Mouse (Mus musculus) right cerebral cortex, adult 2 months (tissue): ENCODE results near the gene Cers5.
"Not testable (repeated sequence)": the region's sequence is repeated elsewhere in the genome, so short reads cannot be mapped to it uniquely, and the experiment has no call there.

Source experiments
- DNase-seq, 2 experiments: peaks; one replicate each; pipeline ENCODE4 v3.0.0; 2021 to 2022; ENCODE audit warnings: low spot score in 2 of 2

Cers5 gene

DNA sequence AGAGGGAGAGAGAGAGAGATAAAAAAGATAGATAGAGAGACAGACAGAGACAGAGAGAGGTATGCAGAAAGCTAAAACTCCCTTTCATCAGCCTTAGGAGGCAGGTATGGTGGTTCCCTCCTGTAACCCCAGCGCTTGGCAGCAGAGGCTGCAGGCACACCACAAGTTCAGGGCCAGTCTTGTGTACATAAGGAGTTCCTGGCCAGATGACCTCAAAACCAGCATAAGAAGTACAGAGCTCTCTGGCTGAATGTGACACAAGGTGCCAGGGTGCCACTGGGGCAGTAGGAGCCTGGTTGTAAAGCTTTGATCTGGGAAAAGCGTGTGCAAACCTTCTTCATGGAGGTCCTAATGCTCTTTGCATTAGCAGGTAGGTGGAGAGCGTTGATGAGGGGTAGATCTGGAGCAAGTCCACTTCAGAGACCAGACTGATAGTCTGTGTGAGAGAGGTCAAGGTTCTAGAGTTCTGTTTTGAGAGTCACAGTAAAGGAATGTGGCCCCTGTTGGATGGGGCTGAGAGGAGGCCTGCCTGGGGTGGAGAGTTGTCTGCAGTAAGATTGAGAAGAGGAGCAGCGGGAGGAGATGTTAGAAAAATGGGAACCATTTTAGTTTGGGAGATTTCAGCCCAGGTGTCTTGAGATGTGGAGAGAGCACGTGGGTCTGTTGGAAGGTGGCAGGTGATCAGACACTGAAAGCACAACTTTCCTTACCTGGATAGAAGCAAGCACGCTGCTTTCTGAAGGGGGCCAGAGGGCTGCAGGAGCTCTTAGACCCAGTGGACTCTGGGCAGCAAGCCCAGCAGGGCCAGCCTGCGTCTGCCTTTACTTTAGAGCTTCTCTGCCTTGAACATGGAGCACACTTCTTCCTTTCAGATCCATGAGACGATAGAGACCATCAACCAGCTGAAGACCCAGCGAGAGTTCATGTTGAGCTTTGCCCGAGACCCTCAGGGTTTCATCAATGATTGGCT lies 62.2 kb downstream of the Cers5 start:
- no peak for DNase-seq

DNA sequence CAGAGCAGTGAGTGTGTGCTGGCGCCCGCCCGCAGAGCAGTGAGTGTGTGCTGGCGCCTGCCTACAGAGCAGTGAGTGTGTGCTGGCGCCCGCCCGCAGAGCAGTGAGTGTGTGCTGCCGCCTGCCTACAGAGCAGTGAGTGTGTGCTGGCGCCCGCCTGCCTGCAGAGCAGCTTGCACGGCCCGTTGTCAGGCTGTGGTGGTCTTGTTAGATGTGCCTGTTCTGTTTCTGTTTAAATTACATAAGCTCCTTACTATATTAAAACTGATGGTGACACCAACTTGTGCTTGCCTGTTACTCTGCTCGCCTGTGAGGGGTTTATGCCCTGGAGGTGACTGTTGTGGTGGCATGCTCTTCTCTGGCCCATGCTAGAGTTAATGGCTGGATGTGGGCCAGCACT lies 64.5 kb downstream of the Cers5 start:
- DNase-seq: no peak

DNA sequence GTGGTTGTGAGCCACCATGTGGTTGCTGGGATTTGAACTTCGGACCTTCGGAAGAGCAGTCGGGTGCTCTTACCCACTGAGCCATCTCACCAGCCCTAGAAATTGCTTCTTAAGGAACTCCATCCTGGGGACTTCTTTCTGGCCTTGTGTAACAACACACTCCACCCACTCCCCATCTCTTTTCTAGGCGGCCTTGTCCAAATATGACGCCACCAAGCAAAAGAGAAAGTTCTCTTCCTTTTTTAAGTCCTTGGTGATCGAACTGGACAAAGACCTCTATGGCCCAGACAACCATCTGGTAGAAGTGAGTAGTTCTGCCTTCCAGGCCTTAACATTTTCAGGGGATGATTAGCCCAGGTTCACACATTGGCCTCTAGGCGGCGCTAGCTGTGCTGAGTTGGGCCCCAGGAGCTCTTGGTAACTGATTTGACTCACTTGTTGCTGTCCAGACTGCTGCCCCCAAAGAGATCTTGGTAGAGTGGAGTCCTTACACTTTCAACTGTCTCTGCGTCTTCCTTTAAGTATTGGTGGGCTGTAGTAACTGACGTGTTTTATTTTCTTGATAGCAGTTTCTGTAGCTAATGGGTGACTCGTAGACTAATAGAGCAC lies 67.1 kb downstream of the Cers5 start, which contains the start of gene Gm17349:
Gene Gm17349 (minus strand): TSS at position 51 of the 609 bp plus-strand sequence.
- no peak for DNase-seq

DNA sequence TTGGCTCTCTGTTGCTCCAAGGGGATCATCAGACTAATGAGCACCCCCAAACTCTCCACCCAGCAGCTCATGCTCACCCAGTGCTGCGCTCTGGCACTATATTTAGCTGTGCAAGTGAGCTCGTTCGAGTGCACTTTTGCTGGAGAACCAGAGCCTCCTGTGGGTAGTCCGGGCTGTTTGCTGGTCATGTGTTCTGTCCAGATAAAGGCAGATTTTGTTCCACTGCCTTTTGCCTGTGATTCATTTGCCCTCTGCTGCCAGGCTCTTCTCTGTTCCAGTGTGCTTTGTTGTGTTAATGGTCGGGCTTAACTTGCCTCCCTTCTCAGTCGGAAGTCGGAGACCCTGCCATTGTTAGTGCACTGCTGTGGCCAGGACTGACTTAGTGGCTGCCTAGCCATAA lies 67.8 kb downstream of the Cers5 start:
- DNase-seq: no peak

DNA sequence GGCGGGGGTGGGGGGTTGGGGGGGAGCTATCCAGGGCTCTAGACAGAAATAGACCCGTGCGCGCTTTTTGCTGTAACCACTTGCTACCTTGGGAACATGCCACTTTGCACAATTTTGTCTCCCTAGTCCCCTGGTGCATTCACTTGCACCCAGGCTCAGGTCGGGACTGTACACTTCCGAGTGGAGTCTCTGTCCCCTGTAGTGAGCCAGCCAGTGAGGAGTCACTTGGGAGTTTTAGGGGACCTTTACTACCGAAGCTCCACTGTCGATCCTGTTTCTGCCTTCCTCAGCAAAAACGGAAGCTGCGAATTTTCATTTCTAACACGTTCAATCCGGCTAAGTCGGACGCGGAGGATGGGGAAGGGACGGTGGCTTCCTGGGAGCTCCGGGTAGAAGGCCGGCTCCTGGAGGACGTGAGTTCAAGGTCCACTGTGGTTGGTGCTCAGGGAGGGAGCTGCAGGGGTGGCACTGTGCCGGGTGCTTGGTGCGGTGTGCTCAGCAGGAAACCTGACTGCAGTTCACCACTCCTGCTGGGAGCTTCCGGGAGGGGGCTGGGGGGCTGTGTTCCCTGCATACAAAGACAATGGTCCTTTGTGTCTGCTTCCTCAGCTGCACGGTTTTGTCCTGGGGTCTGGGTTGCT lies 68.5 kb downstream of the Cers5 start:
- DNase-seq: peak in 1 of 2 experiments; percentile 67

DNA sequence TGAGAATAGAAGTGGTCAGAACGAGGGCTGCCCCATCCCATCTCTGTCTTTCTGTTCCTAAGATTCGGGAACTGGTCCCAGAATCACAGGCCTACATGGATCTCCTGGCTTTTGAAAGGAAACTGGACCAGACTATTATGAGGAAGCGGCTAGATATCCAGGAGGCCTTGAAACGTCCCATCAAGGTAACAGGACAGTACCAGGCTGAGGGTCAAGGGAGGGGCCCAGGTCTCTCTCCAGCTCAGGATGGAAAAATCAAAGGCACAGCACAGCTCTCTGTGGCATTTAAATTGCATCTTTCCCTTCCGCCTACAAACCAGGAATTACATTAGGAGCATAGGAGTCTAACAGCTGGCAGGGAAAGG lies 69.0 kb downstream of the Cers5 start:
- no peak for DNase-seq

DNA sequence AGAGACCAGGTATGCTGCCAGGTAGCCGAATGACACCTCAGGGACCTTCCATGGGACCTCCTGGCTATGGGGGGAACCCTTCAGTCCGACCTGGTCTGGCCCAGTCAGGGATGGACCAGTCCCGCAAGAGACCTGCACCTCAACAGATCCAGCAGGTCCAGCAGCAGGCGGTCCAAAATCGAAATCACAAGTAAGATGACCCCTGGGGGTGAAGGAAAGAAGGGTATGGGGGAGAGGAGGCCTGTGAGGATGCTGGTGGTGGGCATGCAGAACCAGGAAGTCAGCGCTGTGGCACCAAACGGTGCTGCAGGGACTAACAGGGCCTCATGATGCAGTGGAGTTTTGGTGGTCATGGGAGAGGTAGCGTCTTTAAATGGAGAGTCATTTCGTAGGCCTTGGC lies 69.6 kb downstream of the Cers5 start:
- no peak for DNase-seq

DNA sequence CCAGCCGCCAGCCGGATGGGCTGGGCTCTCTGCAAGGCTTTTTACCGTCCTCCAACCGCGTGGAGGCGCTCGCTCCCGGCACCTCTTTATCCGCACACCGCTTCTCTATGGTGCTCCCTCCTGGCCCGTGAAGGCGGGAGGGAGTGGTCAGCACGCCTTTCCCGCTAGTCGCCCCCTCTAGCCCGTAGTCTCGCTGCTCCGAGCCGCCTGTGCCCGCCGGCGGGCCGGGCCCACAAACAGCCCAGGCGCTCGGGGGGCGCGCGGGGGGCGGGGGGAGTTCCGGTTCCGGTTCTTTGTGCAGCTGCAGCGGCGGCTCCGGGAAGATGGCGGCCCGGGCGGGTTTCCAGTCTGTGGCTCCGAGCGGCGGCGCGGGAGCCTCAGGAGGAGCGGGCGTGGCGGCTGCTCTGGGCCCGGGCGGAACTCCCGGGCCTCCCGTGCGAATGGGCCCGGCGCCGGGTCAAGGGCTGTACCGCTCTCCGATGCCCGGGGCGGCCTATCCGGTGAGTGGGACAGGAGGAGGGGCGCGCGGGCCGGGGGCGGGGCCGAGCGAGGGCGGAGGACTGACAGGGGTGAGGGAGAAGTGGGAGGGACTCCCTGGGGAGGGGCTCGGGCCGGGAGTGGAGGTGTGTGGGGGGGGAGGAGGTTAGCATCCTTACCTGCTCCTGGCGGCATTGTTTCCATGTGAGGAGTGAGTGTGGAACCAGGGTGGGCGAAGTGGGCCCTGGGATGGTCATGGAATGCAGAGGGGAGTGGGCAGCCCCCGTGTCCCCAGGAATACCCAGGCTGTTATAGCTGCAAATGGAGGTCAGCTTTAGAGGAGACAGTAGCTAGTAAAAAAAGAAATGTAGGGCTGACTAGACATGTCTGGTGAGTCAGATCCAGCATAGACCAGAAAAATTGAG lies 70.4 kb downstream of the Cers5 start, which contains the start of gene Smarcd1:
Gene Smarcd1 (plus strand): TSS at position 131 of the 902 bp plus-strand sequence.
- DNase-seq: peak; percentile 94 to 97

DNA sequence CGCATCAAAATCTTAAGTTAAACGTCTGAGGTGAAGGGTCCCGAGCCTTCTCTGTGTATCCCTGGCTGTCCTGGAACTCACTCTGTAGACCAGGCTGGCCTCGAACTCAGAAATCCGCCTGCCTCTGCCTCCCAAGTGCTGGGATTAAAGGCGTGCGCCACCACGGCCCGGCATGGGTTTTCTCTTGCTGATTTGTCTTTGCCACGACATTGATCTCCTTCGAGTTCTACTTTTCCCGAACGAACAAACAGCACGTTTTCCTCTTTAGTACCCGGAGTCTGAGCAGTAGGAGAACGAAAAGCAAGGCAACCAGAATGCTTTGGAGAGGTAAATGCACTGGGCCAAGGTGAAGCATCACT lies 71.1 kb downstream of the Cers5 start:
- DNase-seq: not testable (repeated sequence)

DNA sequence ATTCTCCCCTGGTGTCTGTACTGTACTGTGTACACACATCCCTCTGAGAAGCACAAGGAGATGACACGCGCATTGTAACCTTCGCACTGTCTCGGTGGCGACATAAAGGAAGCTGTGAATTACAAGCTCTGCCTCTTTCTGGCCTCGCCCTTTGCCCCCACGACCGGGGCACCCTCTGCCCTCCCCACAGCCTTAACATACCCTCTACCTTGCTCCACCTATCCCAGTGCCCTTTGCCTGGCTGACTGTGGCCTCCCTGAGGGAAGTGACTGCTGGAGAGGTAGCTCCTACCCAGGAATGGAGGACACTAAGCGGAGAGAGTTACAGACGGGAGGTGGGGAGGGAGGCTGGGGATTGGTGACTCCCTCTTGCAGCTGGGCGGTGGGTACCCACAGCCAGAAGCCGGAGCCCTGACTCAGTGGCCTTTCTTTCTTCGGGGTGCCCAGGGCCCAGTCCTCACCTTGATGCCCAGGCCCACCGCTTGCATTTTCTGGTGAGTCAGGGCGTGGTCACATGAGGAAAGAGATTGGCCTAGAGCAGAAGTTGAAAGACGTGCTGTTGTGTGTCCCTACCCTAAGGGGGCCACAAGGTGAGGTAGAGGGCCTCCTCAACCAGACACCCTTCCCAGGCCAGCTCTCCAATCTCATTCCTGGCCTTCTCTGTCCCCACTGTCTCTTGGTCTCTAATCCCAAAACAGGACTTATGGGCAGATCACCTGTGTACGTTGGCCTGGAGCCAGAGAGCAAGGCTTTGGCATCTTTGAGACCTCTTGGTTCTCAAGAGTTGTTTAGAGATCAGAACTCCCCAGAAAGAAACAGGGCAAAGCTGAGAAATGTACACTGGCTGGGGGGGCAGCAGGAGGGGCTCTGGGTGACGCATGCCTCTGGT lies 72.2 kb downstream of the Cers5 start:
- DNase-seq: no peak

DNA sequence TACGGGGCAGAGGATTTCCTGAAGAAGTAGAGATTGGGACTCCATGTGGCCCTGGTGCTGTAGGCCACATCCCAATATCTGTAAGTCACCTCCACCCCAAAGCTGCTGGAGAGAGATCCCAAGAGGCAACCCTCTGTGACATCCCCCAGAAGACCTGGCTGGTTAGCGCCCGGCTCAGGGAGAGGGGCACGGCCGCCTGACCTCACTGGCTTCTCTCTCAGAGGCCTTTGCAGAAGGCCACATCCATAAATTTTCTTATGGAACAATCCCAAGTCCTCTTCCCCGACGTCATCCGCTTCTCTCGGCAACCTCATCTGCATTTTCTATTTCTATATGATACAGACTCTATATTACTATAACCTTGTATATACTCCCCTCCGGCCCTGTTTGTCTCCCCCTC lies 73.0 kb downstream of the Cers5 start:
- no peak for DNase-seq

DNA sequence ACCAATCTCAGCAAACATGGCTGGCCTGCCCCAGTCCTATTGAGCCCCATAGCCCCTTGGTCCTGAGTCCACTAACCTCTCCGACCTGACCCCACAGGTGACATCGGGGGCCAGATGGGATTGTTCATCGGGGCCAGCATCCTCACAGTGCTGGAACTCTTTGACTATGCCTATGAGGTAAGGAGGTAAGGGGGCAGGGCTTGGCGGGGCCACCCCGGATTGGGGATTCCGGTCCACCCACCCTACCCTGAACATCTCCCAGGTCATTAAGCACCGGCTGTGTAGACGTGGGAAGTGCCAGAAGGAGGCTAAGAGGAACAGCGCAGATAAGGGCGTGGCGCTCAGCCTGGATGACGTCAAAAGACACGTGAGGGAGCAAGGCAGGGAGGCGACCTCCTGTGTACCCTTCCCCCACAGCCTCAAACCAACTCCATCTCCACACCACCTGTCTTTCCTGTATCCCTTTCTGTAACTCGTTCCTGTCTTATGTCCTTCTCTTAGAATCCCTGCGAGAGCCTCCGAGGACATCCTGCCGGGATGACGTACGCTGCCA lies 74.1 kb downstream of the Cers5 start:
- DNase-seq: no peak

DNA sequence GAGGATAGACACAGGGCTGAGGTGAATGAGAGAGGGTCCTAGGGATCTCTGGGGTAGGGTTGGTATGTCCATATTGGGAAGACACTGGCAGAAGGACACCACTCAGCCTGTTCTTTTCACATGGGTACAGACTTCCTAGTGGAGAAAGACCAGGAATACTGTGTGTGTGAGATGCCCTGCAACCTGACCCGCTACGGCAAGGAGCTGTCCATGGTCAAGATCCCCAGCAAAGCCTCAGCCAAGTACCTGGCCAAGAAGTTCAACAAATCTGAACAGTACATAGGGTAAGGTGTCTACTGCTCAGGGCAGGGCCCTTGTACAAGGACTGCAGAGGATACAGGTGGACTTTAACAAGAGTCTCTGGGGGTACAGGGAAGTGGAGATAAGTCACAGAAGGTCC lies 75.4 kb downstream of the Cers5 start:
- DNase-seq: no peak

DNA sequence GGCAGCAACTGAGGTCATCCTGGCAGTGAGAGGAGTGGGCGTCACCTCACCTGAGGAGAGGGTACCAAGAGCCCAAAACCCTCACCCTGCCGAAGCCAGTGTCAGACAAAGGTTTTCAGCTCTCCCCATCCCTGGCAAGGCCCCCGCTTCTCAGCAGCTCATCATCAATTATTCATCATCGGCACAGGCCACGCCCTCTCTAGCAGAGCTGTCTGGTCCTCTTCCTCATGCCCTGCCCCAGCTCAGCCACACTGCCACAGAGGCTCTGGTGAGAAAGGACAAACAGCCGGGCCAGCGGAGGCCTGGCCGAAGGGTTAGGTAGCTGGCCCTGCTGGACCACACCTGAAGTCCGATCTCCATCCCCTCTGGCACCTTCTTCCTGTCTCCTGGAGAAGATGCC lies 80.7 kb downstream of the Cers5 start:
- no peak for DNase-seq

DNA sequence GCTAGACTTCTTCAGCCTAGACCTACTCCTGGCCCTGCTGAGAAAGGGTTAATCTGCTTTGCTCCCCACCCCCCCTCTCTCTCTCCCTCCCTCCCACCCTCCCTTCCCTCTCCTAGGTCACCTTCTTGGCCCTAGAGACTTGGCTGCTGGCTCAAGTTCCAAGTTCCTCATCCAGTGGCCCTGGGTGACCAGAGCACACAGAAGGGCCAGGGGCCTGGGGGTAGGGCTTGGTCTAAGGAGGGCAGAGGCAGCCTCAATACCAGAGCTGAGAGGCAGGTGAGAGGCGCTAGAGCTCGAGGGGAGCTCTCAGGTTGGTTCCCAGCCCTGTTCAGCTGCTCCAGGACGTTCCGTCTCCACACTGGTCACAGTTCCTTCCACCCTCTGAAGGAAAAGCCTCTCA lies 81.8 kb downstream of the Cers5 start:
- no peak for DNase-seq

DNA sequence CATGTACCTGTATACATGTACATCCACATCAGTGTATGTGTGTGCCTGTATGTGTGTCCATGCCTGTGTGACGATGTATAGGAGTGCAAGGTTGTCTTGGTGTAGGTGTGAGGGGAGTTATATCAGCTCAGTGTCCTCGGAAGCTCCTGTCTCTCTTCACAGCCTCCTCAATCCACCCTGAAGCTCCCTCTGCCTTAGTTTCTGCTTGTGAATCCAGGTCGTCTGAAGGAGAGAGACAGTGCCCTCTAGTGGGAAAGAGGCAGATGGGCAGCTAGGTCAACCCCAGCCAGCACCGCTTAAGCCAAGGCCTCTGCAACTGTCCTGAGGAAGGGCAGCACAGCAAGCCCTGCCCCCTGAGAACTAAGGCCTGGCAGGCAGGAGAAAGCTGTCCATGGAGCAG lies 84.0 kb downstream of the Cers5 start:
- DNase-seq: peak; percentile 55 to 64
